Mouse (Mus musculus): Measurements from ENCODE around the gene Dnajb11. TPM values are rescaled to one million over a fixed set of nuclear protein-coding genes. Genes with fewer than 3 reads are reported as not detected.

The Dnajb11 gene
- polyA plus RNA-seq, 1 experiment = 92.5 TPM

- H3K27ac ChIP-seq (ENCODE audit: control insufficient read depth, insufficient read depth, low read depth, low read length, poor library complexity) = no peak overlapping the region
- H3K4me3 ChIP-seq (replicated peaks; ENCODE audit: control insufficient read depth, low read depth, low read length) = no peak overlapping the region
- H3K4me1 ChIP-seq (ENCODE audit: control insufficient read depth, insufficient read depth, low read length) = no peaks in the 10 kb centered on the region
- TF ChIP-seq POLR2A (IDR thresholded peaks at IDR 0.05; ENCODE audit: borderline replicate concordance, control insufficient read depth, low read depth, low read length) (no peak), CTCF (IDR thresholded peaks at IDR 0.05; ENCODE audit: control insufficient read depth, insufficient read depth, low read length) (no peak)
- 27% methylated on average over 18 of the region's 18 CpGs for WGBS
These were observed 62.6 kb downstream of the Dnajb11 start for GRCm38 (mm10) chr16:22919971-22920854.

- Histone ChIP-seq H3K4me1 (ENCODE audit: control insufficient read depth, insufficient read depth, low read length) (no peaks in the 10 kb centered on the region), H3K4me3 (replicated peaks; ENCODE audit: control insufficient read depth, low read depth, low read length) (no peak overlapping the region), H3K27ac (ENCODE audit: control insufficient read depth, insufficient read depth, low read depth, low read length, poor library complexity) (no peak overlapping the region)
- 86% methylated on average over 5 of the region's 5 CpGs for WGBS
- TF ChIP-seq POLR2A (IDR thresholded peaks at IDR 0.05; ENCODE audit: borderline replicate concordance, control insufficient read depth, low read depth, low read length) (no peak), CTCF (IDR thresholded peaks at IDR 0.05; ENCODE audit: control insufficient read depth, insufficient read depth, low read length) (no peak)
These were observed 64.1 kb downstream of the Dnajb11 start for GRCm38 (mm10) chr16:22921761-22922160.

- TF ChIP-seq POLR2A (IDR thresholded peaks at IDR 0.05; ENCODE audit: borderline replicate concordance, control insufficient read depth, low read depth, low read length) (no peak), CTCF (IDR thresholded peaks at IDR 0.05; ENCODE audit: control insufficient read depth, insufficient read depth, low read length) (no peak)
- Histone ChIP-seq H3K4me1 (ENCODE audit: control insufficient read depth, insufficient read depth, low read length) (no peaks in the 10 kb centered on the region), H3K4me3 (replicated peaks; ENCODE audit: control insufficient read depth, low read depth, low read length) (no peak overlapping the region), H3K27ac (ENCODE audit: control insufficient read depth, insufficient read depth, low read depth, low read length, poor library complexity) (no peak overlapping the region)
- 81% methylated on average over 4 of the region's 4 CpGs for WGBS
These were observed 64.8 kb downstream of the Dnajb11 start for GRCm38 (mm10) chr16:22922433-22922832.

Other genes with a start within 250 kb of the Dnajb11 start
- gene Dgkg, start 200.6 kb upstream of the Dnajb11 start, polyA plus RNA-seq (2011; ENCODE audit: insufficient read depth, insufficient read length, low replicate concordance, missing spikeins) = 4.9 and 12.8 TPM in 2 replicates
- not detected in 2 replicates for gene Crygs, start 46.3 kb upstream of the Dnajb11 start, polyA plus RNA-seq (2011; ENCODE audit: insufficient read depth, insufficient read length, low replicate concordance, missing spikeins)
- gene Tbccd1, start 176 bp upstream of the Dnajb11 start, polyA plus RNA-seq (2011; ENCODE audit: insufficient read depth, insufficient read length, low replicate concordance, missing spikeins) = 12.3 and 15.6 TPM in 2 replicates
- 15.5 and 61.2 TPM in 2 replicates for gene Ahsg, start 33.4 kb downstream of the Dnajb11 start, polyA plus RNA-seq (2011; ENCODE audit: insufficient read depth, insufficient read length, low replicate concordance, missing spikeins)
- 0.86 and 5.1 TPM in 2 replicates for gene Fetub, start 60.5 kb downstream of the Dnajb11 start, polyA plus RNA-seq (2011; ENCODE audit: insufficient read depth, insufficient read length, low replicate concordance, missing spikeins)
- gene Hrg, start 93.2 kb downstream of the Dnajb11 start, polyA plus RNA-seq (2011; ENCODE audit: insufficient read depth, insufficient read length, low replicate concordance, missing spikeins) = 0.93 and 2.0 TPM in 2 replicates
- gene Kng2, start 171.6 kb downstream of the Dnajb11 start, polyA plus RNA-seq (2011; ENCODE audit: insufficient read depth, insufficient read length, low replicate concordance, missing spikeins) = 24.9 and 54.1 TPM in 2 replicates
- 6.3 and 13.7 TPM in 2 replicates for gene Kng1, start 200.0 kb downstream of the Dnajb11 start, polyA plus RNA-seq (2011; ENCODE audit: insufficient read depth, insufficient read length, low replicate concordance, missing spikeins)
- gene Eif4a2, start 249.6 kb downstream of the Dnajb11 start, polyA plus RNA-seq (2011; ENCODE audit: insufficient read depth, insufficient read length, low replicate concordance, missing spikeins) = 103 and 232 TPM in 2 replicates

Data from bone marrow, adult 2 months (tissue).